Mouse (Mus musculus) embryo, embryonic 11 days (tissue): ENCODE data around the gene Nos1ap.
A peak's percentile ranks its signal among the peaks of the same experiment; 100 is the strongest.

ENCODE experiments used
- DNase-seq: peaks from one replicate; pipeline ENCODE4 v3.0.0-alpha.2; 2015

The Nos1ap gene

GRCm38 (mm10) chr1:170406921-170407320, 182.7 kb downstream of the Nos1ap start:
- DNase-seq = no peak

GRCm38 (mm10) chr1:170405152-170405551, 184.5 kb downstream of the Nos1ap start:
- no peak for DNase-seq

- DNase-seq = no peak
Measured at GRCm38 (mm10) chr1:170402682-170403081, 187.0 kb downstream of the Nos1ap start.

GRCm38 (mm10) chr1:170398866-170399265, 190.8 kb downstream of the Nos1ap start:
- no peak for DNase-seq

GRCm38 (mm10) chr1:170395101-170395500, 194.6 kb downstream of the Nos1ap start:
- no peak for DNase-seq

GRCm38 (mm10) chr1:170394641-170395040, 195.0 kb downstream of the Nos1ap start:
- DNase-seq = no peak

- DNase-seq = no peak
Measured at GRCm38 (mm10) chr1:170392771-170393728, 196.6 kb downstream of the Nos1ap start.

- peak; percentile 38 for DNase-seq
Measured at GRCm38 (mm10) chr1:170387180-170387912, 202.3 kb downstream of the Nos1ap start.

- no peak for DNase-seq
Measured at GRCm38 (mm10) chr1:170385416-170385815, 204.2 kb downstream of the Nos1ap start.

- no peak for DNase-seq
Measured at GRCm38 (mm10) chr1:170383530-170383929, 206.1 kb downstream of the Nos1ap start.

GRCm38 (mm10) chr1:170381457-170381856, 208.2 kb downstream of the Nos1ap start:
- DNase-seq = no peak

- DNase-seq = no peak
Measured at GRCm38 (mm10) chr1:170380505-170380904, 209.2 kb downstream of the Nos1ap start.

GRCm38 (mm10) chr1:170375721-170376120, 213.9 kb downstream of the Nos1ap start:
- no peak for DNase-seq

GRCm38 (mm10) chr1:170373750-170374149, 215.9 kb downstream of the Nos1ap start:
- no peak for DNase-seq

- no peak for DNase-seq
Measured at GRCm38 (mm10) chr1:170371191-170371792, 218.4 kb downstream of the Nos1ap start.

- DNase-seq = no peak
Measured at GRCm38 (mm10) chr1:170368864-170369263, 220.8 kb downstream of the Nos1ap start.

- peak; percentile 52 for DNase-seq
Measured at GRCm38 (mm10) chr1:170366981-170367700, 222.5 kb downstream of the Nos1ap start.

GRCm38 (mm10) chr1:170363746-170364145, 225.9 kb downstream of the Nos1ap start:
- DNase-seq = no peak

GRCm38 (mm10) chr1:170360183-170360915, 229.3 kb downstream of the Nos1ap start:
- DNase-seq = no peak

GRCm38 (mm10) chr1:170353335-170353734, 236.3 kb downstream of the Nos1ap start:
- DNase-seq = no peak

GRCm38 (mm10) chr1:170351080-170351479, 238.6 kb downstream of the Nos1ap start:
- no peak for DNase-seq

- DNase-seq = no peak
Measured at GRCm38 (mm10) chr1:170346266-170346665, 243.4 kb downstream of the Nos1ap start.
